Mouse (Mus musculus) kidney, adult 2 months (tissue): Measurements from ENCODE around the gene Mpv17.

ENCODE experiments used
- CTCF ChIP-seq: fragments of 200-500 bp; conservative IDR thresholded peaks from 2 replicates; pipeline ENCODE4 v1.5.1; 2011; ENCODE audit warnings: low read depth, mild to moderate bottlenecking, control low read depth, low read length, moderate library complexity, mixed read lengths; ENCODE audit not compliant: insufficient read depth, insufficient read length
- POLR2A ChIP-seq: fragments of 200-500 bp; IDR thresholded peaks from one replicate; pipeline ENCODE4 v1.6.1; 2011; ENCODE audit warnings: low read depth, low read length, control low read depth

DNA sequence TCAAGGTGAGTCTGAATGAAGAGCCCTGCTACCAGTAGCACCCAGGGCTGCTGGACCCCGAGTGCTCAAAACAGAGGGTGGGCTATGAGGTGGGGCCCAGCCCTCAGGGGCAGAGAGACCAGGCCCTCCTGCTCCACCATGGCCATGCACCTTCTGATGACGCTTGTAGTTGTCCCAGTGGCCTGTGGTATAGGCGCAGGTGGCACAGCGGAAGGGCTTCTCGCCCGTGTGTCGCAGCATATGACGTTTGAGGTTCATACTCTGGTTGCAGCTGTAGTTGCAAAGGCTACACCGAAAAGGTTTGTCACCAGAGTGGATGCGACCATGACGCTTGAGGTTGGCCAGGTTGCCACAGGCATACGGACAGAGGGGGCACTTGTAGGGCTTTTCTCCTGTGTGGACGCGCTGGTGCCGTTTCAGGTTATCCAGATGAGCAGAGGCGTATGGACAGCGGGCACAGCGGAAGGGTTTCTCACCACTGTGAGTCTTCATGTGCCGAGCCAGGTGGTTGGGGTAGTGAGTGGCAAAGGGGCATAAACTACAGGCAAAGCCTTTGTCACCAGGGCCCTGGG lies 45.4 kb upstream of the Mpv17 start:
- no peak for TF ChIP-seq CTCF
- TF ChIP-seq POLR2A: no peak
